Mouse (Mus musculus): ENCODE data around the gene Krcc1. TPM values are rescaled to one million over a fixed set of nuclear protein-coding genes. Genes with fewer than 3 reads are reported as not detected.
A peak's percentile ranks its signal among the peaks of the same experiment; 100 is the strongest.
"Not testable (repeated sequence)": the region's sequence is repeated elsewhere in the genome, so short reads cannot be mapped to it uniquely, and the experiment has no call there.

Krcc1 gene
- polyA plus RNA-seq, 1 experiment, result 11.1 TPM

DNA sequence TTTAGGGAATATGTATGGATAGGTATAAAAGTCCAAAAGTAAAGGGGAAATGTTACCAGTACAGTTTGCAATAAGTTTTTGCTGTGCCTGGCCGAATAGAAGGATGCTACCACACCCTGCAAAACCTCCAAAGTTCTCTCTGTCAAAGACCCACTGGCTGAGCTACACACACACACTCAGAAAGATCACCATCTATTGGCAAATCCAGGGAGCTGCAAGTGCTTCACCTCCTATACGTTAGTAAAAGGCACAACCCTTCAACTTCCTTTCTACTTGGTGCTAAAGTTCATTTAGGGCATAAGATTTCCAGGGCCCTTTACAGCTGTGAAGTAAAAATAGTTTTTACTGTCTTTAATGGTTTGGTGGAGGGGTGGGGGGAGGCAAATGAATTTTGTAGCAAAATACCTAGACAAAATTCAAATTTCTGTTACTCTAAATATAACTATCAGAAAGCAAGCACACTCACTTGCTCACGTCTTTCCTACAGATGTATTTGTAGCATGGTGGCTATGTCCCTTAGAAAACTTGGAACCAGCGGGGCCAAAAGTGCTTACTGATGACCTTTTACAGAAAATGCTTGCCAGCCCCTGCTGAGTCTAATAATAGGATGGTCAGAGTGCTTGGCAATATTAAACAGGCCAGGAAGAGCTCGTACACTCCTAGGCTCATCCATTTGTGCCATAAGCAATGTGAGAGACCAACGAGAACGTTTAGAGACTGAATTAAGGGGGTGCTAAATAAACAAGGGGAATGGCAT is 2.4 kb upstream of the Krcc1 start:
- TF ChIP-seq POLR2A (IDR thresholded peaks at IDR 0.05; ENCODE audit: borderline replicate concordance, extremely low read depth, insufficient read depth, insufficient read length, poor library complexity, severe bottlenecking) (no peak), CTCF (IDR thresholded peaks at IDR 0.05; ENCODE audit: borderline replicate concordance, extremely low read depth, insufficient read depth, insufficient read length) (peak; percentile 32; the same call in 1 of the 2 replicates)
- peak; percentile 22 for DNase-seq (ENCODE audit: low read depth)

DNA sequence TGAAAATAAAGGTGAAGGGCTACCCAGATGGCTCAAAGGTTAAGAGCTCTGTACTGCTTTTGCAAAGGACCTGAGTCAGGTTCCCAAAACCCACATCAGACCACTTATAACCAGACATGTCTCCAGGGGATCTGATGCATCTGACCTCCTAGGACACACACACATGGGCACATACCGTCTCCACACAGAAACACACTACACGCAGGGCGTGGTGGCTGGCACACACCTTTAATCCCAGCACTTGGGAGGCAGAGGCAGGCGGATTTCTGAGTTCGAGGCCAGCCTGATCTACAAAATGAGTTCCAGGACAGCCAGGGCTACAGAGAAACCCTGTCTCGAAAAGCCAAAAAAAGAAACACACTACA is 1.8 kb upstream of the Krcc1 start:
- not testable (repeated sequence) for DNase-seq (ENCODE audit: low read depth)

DNA sequence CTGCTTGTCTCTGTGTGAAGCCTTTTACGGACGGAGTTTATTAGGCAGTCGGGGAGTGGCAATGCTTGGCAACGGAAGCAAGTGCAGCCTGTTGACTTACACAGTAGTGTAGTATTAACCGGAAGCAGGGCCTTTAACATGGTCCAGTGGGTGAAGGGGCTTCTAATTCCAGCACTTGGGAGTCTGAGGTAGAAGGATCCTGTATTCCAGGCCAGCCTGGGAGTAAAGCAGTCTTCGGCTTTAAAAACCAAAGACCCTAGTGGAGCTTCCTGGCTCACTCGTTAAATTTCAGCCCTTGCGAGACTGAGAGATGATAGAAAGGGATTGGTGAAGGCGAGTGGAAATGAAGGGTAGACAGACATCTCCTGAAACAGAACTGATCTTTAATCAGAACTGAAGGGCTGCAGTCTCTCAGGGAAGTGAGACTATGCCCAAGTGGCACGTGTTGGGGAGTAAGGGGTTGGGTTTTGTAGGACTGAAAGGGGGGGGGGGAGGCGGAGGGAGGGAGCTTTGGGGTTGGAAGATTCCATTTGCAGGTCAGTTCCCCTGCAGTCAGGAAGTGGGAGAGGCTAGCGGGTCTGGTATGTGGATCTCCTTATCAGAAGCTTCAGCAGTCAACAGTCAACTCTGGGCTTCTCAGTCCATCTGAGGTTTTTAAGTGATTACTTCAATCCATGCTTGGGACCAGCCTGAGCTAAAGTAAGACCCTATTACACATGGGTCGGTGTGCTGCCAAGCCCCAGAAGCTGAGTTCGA is 998 bp upstream of the Krcc1 start:
- no peak for TF ChIP-seq CTCF (IDR thresholded peaks at IDR 0.05; ENCODE audit: borderline replicate concordance, extremely low read depth, insufficient read depth, insufficient read length)
- TF ChIP-seq POLR2A (IDR thresholded peaks at IDR 0.05; ENCODE audit: borderline replicate concordance, extremely low read depth, insufficient read depth, insufficient read length, poor library complexity, severe bottlenecking), result no peak
- peak; percentile 71 for DNase-seq (ENCODE audit: low read depth)

DNA sequence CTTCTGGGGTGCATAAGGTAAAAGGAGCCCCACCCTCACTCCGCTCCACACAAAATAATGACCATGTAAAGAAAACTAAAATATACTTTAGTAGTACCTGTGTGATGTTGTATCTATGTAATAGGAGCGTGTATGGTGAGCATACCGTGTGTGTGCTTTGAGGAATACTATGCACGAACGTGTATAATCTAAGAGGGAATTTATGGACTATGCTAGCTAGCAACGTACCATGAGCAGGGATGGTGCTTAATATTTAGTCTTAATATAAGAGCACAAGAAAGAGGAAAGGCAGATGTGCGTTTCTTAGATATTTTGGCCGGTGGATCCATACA is 454 bp upstream of the Krcc1 start:
- TF ChIP-seq POLR2A (IDR thresholded peaks at IDR 0.05; ENCODE audit: borderline replicate concordance, extremely low read depth, insufficient read depth, insufficient read length, poor library complexity, severe bottlenecking) (no peak), CTCF (IDR thresholded peaks at IDR 0.05; ENCODE audit: borderline replicate concordance, extremely low read depth, insufficient read depth, insufficient read length) (no peak)
- DNase-seq (ENCODE audit: low read depth), result no peak

DNA sequence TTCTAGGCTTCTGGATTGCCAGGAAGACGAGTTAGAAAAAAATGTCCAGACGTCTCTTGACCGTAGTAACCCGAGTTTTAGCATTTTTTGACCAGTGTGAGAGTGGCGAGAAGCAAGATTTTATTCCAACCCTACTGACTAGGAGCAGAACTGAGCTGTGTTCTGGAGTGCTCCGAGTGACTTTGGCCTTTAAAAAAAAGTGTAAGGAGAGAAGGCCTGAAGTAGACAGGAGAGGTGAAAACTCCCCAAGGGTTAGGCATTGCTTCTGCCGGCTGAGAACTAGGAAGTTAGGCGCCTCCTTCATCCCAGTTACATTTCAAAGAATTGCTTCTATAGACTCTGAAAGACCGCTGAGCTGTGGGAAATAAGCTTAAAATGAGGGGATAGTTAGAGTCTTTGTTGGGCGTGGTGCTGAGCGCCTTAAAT is 852 bp downstream of the Krcc1 start:
- DNase-seq (ENCODE audit: low read depth), result peak; percentile 52
- TF ChIP-seq POLR2A (IDR thresholded peaks at IDR 0.05; ENCODE audit: borderline replicate concordance, extremely low read depth, insufficient read depth, insufficient read length, poor library complexity, severe bottlenecking) (no peak), CTCF (IDR thresholded peaks at IDR 0.05; ENCODE audit: borderline replicate concordance, extremely low read depth, insufficient read depth, insufficient read length) (no peak)

DNA sequence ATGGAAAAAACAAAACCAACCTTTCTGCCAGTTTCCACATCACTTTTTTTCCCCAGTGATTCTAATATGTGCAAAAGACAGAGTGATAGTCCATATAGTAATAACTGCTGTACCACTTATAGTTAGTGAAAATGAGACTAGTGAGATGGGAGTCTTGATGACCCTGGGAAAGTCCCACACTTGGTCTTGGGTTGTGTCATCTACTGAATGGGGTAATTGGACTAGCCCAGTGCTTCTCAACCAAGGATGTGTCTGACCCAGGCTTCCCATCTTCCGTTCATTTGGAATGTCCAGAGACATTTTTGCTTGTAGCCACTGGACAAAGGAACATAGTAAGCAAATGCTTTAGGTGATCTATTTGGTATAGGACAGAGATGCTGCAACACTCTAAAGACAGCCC is 2.2 kb downstream of the Krcc1 start:
- TF ChIP-seq POLR2A (IDR thresholded peaks at IDR 0.05; ENCODE audit: borderline replicate concordance, extremely low read depth, insufficient read depth, insufficient read length, poor library complexity, severe bottlenecking) (no peak), CTCF (IDR thresholded peaks at IDR 0.05; ENCODE audit: borderline replicate concordance, extremely low read depth, insufficient read depth, insufficient read length) (no peak)
- no peak for DNase-seq (ENCODE audit: low read depth)

DNA sequence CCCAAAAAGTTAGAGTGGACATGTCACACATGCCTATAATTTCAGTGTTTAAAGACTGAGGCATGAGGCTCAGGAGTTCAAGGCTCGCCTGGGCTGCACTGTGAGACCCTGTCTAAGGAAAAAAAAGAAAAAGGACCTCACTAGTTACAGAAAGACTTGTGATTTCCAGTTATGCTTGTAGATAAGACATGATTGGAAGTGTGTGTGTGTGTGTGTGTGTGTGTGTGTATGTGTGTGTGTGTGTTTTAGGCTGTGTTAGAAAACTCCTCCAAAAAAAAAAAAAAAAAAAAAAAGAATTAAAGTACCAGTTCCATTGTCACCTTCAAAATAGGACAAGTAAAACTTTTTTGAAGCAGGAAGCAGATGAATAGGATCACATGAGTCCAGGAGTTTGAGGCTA is 3.1 kb downstream of the Krcc1 start:
- TF ChIP-seq CTCF (IDR thresholded peaks at IDR 0.05; ENCODE audit: borderline replicate concordance, extremely low read depth, insufficient read depth, insufficient read length), result no peak
- TF ChIP-seq POLR2A (IDR thresholded peaks at IDR 0.05; ENCODE audit: borderline replicate concordance, extremely low read depth, insufficient read depth, insufficient read length, poor library complexity, severe bottlenecking), result no peak
- no peak for DNase-seq (ENCODE audit: low read depth)

DNA sequence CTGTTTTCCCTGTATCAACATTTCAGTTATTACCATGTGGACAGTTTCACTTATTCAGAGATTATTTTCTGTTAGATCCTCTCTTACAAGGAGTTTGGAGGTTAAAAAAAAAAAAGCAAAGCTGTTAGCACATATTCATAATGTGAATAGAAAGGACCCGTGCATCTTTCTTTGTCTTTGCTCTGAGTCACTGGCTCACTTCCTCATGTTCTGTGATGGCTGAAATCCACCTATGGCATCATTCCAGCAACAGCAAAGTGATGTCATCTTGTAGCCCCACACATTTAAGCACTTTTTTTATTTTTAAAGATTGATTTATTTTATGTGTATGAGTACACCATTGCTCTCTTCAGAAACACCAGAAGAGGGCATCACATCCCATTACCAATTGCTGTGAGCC is 7.9 kb downstream of the Krcc1 start:
- TF ChIP-seq POLR2A (IDR thresholded peaks at IDR 0.05; ENCODE audit: borderline replicate concordance, extremely low read depth, insufficient read depth, insufficient read length, poor library complexity, severe bottlenecking) (no peak), CTCF (IDR thresholded peaks at IDR 0.05; ENCODE audit: borderline replicate concordance, extremely low read depth, insufficient read depth, insufficient read length) (no peak)
- DNase-seq (ENCODE audit: low read depth), result peak; percentile 5

DNA sequence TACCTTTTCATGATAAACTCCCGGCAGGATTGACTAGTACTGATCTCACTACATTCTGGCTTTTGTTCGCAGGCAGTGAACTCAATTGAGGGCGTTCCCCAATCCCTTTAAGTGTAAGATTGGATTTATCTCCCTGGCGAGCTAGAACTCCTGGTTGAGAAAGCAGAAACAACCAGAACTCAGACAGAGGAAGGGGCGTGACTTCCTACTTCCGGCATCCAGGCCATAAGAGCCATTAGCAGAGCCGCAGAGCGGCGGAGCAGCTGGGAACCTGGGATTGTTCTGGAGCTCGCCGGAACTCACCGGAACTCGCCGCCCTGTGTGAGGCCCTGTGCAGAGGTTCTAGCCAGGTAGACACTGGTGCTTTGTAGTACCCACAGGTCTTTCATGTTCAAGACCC is 22.0 kb downstream of the Krcc1 start:
- DNase-seq (ENCODE audit: low read depth), result no peak
- TF ChIP-seq CTCF (IDR thresholded peaks at IDR 0.05; ENCODE audit: borderline replicate concordance, extremely low read depth, insufficient read depth, insufficient read length) (no peak), POLR2A (IDR thresholded peaks at IDR 0.05; ENCODE audit: borderline replicate concordance, extremely low read depth, insufficient read depth, insufficient read length, poor library complexity, severe bottlenecking) (no peak)

DNA sequence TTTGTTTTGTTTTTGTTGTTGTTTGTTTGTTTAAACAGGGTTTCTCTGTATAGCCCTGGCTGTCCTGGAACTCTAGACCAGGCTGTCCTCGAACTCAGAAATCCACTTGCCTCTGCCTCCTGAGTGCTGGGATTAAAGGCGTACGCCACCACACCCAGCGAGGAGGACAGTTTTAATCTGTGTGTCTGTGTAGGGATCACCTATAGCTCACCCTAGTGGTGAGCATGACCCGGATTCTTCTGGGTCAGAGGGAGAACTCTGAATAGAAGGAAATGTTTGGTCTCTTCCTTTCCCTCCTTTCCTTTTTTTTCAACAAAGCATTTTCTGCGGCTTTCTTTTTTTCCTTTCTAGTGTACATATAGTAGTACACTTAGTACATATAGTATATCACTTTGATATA is 23.8 kb downstream of the Krcc1 start:
- TF ChIP-seq POLR2A (IDR thresholded peaks at IDR 0.05; ENCODE audit: borderline replicate concordance, extremely low read depth, insufficient read depth, insufficient read length, poor library complexity, severe bottlenecking) (no peak), CTCF (IDR thresholded peaks at IDR 0.05; ENCODE audit: borderline replicate concordance, extremely low read depth, insufficient read depth, insufficient read length) (no peak; the same call in 1 of the 2 replicates)
- DNase-seq (ENCODE audit: low read depth), result no peak

DNA sequence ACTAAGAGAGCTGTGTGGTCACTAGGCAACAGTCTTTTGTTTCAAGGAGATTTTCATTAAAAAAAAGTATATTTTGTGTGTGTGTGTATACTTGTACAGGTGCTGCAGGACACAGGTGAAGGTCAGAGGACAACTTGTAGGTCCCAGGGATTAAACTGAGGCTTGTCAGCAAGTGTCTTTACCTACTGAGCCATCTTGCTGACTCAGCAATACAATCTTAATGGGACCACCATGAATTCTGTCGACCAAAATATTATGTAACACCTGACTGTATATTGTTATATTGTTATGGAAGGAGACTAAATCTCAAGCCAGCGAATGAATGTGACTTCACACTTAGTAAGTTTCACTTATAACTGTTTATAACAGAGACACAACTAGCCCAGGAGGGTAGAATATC is 26.6 kb downstream of the Krcc1 start:
- TF ChIP-seq CTCF (IDR thresholded peaks at IDR 0.05; ENCODE audit: borderline replicate concordance, extremely low read depth, insufficient read depth, insufficient read length), result no peak
- TF ChIP-seq POLR2A (IDR thresholded peaks at IDR 0.05; ENCODE audit: borderline replicate concordance, extremely low read depth, insufficient read depth, insufficient read length, poor library complexity, severe bottlenecking), result no peak
- no peak for DNase-seq (ENCODE audit: low read depth)

DNA sequence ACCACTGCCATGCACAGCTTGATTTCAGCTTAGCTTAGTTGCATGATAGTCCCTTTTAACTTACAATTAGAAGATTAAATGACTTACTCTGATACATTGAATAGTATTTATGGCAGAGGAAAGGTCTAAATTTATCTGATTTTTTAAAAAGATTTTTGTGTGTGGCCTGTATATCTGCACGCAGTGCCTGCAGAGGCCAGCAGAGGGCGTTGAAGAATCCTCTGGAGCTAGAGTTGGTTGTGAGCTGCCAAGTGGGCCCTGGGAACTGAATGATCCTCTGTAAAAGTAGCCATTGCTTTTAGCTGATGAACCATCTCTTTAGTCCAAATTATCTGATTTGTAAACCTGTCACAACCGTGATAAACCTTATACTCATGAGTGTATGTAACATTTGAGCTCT is 27.3 kb downstream of the Krcc1 start:
- peak; percentile 24 for DNase-seq (ENCODE audit: low read depth)
- TF ChIP-seq POLR2A (IDR thresholded peaks at IDR 0.05; ENCODE audit: borderline replicate concordance, extremely low read depth, insufficient read depth, insufficient read length, poor library complexity, severe bottlenecking) (no peak), CTCF (IDR thresholded peaks at IDR 0.05; ENCODE audit: borderline replicate concordance, extremely low read depth, insufficient read depth, insufficient read length) (peak; percentile 62; the same call in 1 of the 2 replicates)
